Mouse (Mus musculus): ENCODE measurements around the gene Cdc5l.
"Not testable (repeated sequence)": the region's sequence is repeated elsewhere in the genome, so short reads cannot be mapped to it uniquely, and the experiment has no call there.

Cdc5l gene

DNA sequence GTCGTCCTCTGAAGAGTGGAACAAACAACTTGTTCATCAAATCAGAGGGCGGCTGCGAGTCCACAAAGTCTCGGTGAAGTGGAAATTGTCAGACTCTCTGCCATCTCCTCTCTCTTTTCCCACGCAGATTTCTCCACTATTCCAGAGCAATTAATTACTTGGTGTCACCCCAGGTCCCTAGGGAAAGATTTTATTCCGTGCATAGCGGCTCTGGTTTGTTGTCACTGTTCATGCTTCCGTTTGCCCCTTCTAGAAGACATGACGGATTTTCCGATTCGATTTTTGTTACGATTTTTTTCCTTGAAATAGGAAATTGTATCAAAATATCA is 689 bp upstream of the Cdc5l start:
- DNase-seq (ENCODE audit: low spot score): no peak

DNA sequence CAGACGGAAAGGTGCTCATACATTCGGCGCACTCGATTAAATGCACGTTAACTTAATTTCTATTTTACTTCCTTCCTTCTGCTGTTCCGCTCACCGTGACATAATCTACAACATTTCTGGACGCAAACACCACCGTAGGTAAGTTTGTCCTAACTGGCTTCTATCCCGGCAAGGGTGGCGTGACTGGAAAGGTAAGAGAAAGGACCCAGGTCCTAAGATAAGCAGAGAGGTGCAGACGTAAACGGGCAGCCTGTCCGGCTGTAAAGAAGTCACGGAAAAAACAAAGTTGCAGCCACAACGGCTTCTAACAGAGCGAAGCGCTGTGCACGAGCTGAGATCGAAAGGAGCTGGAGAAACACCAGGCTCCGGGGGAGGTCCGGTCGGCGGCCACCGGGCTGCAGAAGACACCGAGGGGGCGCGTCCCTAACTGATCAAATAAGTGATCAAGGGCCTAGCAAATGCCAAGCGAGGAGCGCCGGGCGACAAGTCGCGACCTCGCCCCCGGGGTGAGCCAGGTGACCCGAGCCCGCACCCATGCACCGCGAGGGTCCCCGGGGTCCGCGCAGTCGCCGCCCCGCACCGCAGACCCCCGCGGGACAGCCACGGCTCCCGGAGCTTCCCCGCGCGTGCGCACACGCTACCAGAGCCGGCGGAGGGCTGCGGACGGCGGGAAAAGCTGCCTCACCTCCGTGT is 685 bp downstream of the Cdc5l start:
- DNase-seq (ENCODE audit: low spot score): no peak

DNA sequence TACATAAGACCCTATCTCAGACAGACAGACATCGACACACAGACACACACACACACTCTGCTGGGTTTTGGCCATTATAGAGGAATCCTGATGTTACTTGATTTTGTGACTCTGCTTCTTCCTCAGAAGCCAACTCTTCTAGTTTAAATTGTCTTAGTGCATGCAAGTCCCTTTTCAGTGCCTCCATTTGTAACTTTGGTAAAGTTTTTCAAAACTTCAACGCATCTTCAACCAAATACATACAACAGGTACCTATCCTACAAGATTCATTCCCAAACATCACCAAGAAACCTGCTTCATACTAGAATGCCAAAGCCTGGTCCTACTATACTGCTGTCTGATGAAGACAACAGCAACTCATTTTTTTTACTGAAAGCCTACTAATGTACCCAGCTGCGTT is 1.5 kb downstream of the Cdc5l start:
- no peak for DNase-seq (ENCODE audit: low spot score)

DNA sequence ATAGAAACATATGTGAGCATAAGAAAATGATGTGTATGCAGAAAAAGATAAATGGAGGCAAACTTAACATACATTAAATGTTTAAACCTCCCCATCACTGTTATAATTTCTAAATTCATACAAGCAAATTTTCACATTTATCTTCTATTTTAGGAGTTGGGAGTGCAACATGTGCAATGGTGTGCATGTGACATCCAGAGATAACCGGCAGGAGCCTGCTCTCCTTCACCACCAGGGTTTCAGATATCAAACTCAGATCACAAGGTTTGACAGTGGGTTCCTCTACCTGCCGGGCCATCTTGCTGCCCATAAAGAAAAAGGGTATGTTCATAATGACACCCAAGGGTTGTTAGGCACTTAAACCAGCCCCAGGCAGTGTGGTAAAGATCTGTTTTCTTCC is 16.1 kb downstream of the Cdc5l start:
- no peak for DNase-seq (ENCODE audit: low spot score)

DNA sequence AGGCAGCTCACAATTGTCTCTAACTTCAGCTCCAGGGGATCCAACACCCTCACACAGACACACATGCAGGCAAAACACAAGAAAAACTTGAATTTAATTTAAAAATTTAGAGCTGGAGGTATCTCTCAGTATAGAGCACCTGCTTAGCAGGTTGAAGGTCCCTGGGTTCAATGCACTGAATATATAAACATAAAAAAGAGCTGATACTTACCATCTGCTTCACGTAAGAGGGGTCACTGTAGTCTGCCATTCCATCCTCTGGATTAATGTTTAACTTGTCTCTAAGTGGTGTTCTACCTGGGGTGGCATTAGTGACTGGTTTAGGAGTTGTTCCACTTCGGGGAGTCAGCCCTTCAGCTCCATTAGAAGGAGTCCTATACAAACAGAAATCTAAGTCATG is 21.9 kb downstream of the Cdc5l start:
- not testable (repeated sequence) for DNase-seq (ENCODE audit: low spot score)

DNA sequence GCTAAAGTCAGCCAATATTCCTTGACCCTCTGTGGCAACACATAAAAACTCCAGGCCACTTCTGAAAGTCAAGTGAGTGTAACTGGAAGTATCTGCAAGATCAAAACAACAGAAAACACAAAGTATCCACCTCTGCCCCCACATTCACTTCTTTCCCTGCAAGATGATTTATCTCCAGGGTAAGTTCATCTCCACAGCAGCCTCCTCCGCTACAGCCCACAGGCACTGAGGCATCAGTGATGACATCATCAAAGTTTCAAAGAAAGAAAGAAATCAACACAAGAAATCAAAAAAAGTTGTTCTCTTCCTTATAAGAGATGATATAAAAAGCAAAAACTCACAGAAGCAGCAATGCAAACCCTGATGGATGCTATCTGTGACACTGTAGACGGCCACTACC is 24.8 kb downstream of the Cdc5l start:
- DNase-seq (ENCODE audit: low spot score): no peak

DNA sequence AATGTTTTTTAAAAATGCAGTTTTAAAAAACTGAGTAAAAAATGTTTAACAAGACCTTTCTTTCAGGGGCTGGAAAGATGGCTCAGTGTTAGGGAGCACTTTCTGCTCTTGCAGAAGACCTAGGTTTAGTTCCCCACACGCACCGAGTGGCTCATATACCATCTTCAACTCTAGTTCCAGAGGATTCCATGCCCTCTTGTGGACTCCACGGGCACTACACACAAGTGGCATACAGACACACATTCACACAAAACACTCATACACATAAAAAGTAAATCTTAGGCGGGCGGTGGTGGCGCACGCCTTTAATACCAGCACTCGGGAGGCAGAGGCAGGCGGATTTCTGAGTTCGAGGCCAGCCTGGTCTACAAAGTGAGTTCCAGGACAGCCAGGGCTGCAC is 27.3 kb downstream of the Cdc5l start:
- no peak for DNase-seq (ENCODE audit: low spot score)

DNA sequence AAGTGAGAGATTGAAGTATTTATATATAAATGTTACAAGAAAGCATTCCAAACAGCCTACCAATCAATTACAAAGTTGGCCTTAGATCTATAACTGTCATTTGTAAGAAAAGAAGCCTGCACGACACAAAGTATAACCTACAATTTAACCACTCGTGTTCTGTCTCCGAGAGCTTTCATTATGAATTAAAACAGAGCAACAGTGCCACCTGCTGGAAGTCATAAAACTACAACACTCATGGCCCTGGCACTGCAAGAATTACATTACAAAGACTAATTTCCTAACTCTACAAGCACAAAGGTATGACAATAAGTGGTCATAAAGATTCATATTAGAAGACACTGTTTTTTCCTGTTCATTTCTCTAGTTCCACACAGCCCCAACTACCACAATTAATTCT is 30.3 kb downstream of the Cdc5l start:
- peak; percentile 26 for DNase-seq (ENCODE audit: low spot score)

DNA sequence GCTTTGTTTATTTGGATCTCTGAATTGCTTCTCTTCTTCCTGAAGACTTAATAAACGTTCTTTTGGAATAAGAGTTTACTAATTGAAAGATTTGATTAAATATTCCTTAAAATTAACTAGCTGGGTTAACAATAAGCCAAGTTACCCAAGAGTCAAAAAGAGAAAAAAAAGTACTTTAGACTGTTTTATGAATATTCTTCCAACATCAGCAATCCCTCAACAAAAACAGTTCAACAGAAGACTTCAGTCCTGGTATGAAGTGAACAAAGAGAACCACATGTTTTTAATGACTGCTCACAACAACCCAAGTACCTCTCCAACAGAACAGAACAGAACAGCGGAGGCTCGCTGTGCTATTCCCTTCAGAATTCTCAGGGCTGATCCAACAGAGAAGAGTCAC is 30.9 kb downstream of the Cdc5l start:
- DNase-seq (ENCODE audit: low spot score): no peak

DNA sequence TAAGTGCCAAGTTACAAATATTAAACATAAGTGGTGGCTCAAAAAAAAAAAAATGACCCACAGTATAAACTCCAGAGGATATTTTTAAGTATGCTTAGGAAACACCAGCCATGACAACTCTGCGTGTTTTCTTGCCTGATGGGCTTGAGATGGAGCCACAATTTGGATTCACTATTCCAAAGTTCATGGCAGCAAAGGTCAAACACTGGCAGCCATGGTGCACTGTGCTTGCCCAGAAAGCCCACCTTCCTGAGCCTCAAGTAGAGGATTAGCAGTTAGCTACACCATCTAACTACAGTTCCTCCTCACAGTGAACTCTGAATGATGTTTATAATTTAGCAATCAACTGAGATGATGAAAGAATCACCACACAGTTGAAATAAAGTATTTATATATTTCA is 31.4 kb downstream of the Cdc5l start:
- DNase-seq (ENCODE audit: low spot score): no peak

DNA sequence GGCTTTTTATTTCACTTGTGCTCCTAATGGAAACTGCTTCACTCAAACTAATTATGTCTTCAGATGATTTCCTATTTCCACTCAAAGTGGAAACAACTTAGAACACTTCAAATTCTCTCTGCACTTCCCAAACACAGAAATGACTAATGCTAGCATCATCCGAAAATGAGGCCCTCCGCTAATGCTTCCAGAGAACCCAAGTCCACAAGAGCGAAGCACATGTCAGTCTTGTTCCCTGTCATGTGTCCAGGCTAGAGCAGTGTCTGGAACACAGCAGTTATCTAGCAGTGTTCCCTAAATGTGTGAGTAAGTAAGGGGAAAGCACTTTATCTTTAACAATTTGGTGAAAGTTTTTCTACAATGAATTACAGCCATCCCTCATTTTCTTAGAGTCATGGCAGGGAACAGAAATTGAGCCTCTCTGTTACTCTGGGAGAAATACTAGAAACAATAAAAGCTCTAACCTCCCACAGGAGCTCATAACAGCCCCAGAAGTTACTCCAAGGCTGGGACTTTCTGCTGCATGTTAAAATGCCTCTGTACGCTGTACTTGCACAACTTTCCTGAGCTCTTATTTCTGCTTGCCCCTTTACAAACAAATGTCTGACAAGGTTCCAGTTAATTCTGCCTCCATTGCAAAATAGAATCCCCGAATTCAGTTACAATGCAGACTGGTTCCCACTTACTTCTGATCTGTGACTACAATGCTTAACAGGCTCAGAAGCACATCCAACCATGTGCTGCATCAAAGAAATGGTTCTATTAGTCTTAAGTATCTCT is 32.2 kb downstream of the Cdc5l start:
- no peak for DNase-seq (ENCODE audit: low spot score)

DNA sequence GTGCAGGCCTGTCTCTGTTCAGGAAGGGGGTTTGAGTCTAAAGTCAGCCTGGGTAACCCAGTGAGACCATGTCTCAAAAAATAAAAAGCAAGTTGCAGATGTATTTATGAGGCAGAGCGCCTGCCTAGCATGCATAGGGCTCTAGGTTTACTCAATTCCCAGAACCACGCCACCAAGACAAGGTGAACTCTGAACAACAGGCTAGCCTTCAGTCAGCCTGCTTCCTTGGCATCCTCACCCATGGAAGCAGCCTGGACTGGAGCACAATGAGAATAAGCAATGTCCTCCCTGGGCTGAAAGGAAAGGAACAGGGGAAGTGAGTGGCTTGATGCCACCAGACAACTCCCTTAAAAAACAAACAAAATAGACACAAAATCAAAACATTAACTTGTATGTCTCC is 35.5 kb downstream of the Cdc5l start:
- DNase-seq (ENCODE audit: low spot score): no peak

DNA sequence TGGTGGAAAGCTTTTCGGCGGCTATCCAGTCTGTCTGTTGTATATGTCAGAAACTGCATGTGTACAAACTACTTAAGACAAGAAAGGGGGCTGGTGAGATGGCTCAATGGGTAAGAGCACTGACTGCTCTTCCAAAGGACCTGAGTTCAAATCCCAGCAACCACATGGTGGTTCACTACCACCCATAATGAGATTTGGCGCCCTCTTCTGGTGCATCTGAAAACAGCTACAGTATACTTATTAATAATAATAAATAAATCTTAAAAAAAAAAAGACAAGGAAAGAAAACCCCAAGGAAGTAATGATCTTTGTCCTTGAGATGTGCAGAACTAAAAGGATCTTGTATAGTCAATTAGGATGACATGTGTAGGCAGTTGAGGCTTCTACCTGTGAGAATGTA is 36.0 kb downstream of the Cdc5l start:
- no peak for DNase-seq (ENCODE audit: low spot score)

DNA sequence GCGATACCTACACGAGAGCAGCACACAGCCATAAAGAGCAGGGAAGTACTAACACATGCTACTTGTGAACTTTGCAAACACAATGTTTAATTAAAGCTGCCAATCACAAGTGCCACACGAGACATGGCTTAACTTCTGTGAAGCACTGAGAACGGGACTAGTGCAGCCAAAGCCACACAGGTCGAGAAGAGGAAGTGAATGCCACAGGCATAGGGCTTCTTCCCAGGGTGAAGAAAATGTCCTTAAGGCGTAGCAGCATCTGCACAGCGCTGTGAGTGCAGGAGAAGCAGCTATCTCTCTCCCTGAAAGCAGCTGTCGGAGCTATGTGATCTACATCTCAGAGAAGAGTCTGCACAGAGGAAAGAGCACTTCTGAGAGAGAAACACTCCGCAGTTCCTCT is 38.9 kb downstream of the Cdc5l start:
- DNase-seq (ENCODE audit: low spot score): no peak

DNA sequence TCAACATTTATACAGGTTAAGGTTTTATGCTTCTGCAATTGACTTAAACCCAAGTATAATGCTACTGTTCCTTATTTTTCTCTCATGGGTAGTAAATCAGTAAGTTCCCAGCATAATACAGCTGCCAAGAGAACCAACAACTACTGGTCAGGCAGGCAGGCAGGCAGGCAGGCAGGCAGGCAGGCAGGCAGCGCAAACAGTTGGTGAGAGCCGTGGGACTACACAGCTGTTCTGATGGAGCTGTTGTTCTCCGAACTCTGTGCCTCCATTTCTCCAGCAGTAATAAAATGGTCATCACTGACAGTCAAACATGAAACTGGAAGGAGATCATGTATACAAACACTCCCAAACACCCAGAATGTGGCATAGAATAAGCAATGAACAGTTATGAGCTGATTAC is 39.8 kb downstream of the Cdc5l start:
- no peak for DNase-seq (ENCODE audit: low spot score)

DNA sequence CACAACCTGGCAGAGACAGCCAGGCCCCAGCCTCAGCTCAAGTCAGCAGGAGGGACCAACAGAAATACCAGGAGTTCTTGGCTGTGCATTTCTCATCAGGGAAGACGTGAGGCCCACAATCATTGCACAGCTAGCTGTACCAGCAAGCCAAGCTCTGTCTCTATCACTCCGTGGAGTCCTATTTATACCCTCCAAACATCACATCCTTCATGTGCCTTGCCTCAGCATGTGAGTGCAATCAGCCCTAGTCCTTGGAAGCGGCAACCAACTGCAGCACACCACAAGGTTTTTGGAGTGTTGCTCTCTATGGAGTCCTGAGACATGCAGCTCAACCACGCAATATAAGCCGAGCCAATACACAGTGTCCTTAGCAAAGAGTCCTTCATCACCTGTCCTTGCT is 43.6 kb downstream of the Cdc5l start:
- DNase-seq (ENCODE audit: low spot score): no peak

DNA sequence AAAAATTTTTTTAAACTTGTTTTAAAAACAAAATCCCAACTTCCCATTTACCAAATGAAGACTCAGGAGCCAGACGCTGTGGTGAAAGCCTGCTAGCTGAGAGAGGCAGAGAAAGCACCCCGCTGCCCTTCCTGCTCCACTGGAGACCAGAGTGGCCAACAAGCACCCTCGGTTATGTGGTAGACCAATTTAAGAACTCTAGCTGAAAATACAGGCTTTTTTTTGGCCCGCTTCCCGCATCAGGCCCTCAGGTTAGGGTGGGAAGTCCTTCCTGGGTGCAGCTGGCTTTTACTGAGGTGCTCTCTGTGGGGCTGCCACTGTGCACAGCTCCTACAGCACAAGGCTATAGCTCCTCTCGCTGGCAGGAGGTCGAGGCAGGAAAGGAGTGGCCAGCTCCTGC is 46.6 kb downstream of the Cdc5l start:
- DNase-seq (ENCODE audit: low spot score): no peak

DNA sequence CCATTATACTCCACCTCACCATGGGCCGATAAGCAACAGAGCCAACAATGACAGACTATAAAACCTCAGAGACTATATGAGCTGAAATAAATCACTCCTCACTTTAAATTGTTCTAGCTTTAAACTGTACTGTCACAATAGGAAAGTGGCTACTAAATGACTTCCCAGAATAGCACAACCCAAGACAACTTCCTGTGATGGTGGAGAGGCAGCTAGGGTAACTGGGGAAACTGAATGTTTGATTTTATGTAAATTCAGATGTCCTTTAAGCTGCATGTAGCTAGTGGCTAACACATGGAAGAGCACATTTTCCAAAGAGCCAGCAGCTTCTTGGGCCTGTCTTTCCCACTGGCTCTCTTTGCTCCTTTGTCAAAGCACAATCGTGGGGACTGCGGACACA is 50.2 kb downstream of the Cdc5l start:
- no peak for DNase-seq (ENCODE audit: low spot score)

DNA sequence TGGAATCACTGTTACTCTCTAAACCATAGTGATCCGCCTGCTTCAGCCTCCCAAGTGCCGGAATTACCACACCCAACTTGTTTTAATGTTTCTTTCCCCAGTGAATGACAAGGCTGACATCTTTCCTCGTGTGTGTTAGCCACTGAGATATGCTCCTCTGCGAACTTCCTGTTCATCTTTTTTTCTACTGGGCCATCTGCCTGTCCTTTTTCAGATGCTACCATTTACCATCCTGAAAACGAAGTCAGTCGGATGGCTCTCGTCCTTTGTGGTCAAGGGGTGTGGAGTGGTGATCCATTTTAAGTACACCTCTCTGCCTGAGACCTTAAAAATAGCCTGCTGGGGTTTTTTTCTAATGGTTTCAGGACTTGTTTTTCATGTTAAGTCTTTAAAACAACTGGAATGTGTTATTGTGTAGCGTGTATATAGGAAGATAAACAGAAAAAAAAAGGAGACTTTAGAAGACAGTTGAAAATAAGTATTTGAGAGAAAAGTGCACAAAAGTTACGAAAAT is 54.2 kb downstream of the Cdc5l start:
- no peak for DNase-seq (ENCODE audit: low spot score)

DNA sequence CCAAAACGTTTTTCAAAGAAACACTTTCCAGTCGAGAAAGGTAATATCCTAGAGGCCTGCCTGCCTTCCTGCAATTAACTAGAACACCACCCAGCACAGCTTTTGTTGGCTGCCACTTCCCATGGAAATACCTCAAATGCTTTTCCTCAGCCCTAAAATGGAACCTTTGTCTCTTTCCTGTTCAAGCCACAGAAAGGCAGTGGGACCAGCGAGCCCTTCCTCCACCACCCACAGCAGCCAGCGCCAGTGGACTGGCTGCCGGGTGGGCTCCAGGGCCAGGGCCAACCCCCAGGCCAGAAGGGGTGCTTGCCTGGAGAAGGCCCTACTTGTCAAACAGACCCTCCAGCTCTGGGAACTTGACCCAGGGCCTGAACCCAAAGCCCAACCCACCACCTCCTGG is 56.2 kb downstream of the Cdc5l start:
- no peak for DNase-seq (ENCODE audit: low spot score)

DNA sequence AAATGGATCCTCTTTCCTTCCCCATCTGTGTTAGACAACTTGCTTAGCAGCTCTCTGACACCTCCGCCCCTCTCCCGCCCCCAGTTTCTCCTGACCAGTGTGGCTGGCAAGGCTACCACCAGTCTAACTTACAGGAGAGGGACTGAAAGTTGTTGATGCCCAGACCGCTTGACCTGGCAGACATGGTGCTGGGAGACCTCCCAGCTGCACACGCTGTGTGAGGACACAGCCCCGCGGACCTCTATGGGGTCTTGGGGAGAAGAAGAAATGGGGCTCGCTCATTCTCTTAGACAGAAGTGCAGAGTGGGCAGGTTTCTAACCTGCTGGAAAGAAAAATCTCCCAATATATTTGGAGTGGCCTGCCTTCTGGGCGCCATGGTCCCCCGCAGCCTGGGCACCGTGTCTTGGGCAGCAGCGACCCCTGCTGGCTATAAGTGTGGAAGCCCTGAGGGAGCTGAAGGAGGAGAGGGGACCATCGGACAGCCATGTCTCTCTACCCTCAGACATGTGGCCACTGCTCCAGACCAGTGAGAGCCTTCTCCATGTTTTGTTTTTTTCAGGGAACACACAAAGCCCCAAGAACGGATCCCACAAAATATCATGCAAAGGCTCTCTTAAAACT is 59.4 kb downstream of the Cdc5l start:
- peak; percentile 45 for DNase-seq (ENCODE audit: low spot score)

DNA sequence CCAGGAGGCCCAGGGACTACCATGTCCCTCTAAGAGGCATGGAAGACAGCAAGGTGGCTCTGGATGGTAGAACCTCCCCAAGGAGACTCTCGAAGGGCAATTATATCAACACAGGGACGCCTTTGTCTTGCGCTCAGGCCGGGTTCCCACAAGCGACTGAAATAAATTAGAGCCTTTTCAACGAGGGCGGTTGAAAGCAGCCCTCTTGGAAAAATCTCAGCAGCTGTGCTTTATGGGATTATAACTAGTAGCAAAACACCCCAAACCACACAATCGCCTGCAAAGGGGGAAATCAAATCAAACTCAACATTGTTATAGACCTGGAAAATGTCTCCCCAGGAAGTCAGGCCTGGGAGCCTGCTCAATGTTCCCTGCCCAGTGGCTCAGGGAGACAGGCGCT is 62.5 kb downstream of the Cdc5l start:
- no peak for DNase-seq (ENCODE audit: low spot score)

DNA sequence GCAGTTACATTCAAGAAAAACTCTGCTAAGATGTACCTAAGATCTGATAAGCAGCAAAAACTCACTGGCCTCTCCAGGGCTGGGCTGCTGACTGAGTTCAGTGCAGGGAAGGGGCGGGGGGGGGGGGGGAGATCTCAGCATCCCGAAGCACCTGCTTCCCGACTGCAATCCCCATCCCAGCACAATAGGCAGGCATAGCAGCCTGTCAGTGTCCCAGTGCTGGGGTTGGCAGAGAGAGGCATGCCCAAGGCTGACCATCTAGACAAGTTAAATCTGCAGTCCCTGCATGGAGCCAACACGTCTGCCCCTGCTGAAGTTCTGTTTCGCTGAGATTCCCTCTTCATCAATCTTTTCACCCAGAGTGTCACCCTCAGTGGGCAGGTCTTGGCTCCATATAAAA is 63.0 kb downstream of the Cdc5l start:
- no peak for DNase-seq (ENCODE audit: low spot score)

DNA sequence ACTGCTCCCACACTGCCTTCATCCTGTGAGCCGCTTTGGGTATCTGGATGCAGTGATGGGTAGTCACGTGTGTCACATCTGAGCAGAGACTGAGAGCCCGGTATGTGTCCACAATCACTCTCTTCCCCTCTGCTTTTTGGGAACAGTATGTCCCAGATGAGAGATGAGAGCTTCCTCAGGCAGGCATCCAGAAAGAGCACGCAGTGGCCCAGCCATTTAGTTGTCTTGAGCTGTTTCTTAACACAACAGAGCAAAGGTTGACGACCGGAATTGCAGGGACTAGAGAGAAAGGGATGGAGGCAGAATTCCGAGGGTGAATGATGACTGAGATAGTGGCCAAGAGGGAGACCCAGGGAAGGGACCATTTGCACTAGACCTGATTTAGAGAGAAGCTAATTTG is 68.7 kb downstream of the Cdc5l start:
- DNase-seq (ENCODE audit: low spot score): no peak

All from yolk sac, embryonic 10.5 days (tissue).